Mouse (Mus musculus) T-helper 17 cell (primary cell): ENCODE results near the gene Sult1b1.
"Not testable (repeated sequence)": the region's sequence is repeated elsewhere in the genome, so short reads cannot be mapped to it uniquely, and the experiment has no call there.

Source experiments
- in situ Hi-C, 2 experiments: fragments of 300-600 bp; cut with MboI, MseI; formaldehyde crosslinking; loops; 1 replicate in 1 of 2; 2 replicates in 1 of 2; pipeline ENCODE4 v1.15.1; 2025; ENCODE audit warnings: high pct_unique_total_duplicates in 2 of 2

Gene Sult1b1

GRCm38 (mm10) chr5:87538111-87538510, at the start of gene Sult1b1:
Sult1b1 (minus strand) TSS chr5:87538195.
- in situ Hi-C loops = no loop called here

- in situ Hi-C loops = no loop called here
Measured at GRCm38 (mm10) chr5:87580389-87580788, 42.4 kb upstream of the Sult1b1 start.

GRCm38 (mm10) chr5:87574174-87574573, 36.2 kb upstream of the Sult1b1 start:
- in situ Hi-C loops = no loop called here

- in situ Hi-C loops = no loop called here
Measured at GRCm38 (mm10) chr5:87573490-87573889, 35.5 kb upstream of the Sult1b1 start.

GRCm38 (mm10) chr5:87572781-87573180, 34.8 kb upstream of the Sult1b1 start:
- in situ Hi-C loops = no loop called here

GRCm38 (mm10) chr5:87568845-87569244, 30.9 kb upstream of the Sult1b1 start, which contains the start of gene Sult1d1:
Sult1d1 (minus strand) TSS chr5:87569027.
- in situ Hi-C loops = no loop called here

- in situ Hi-C loops = no loop called here
Measured at GRCm38 (mm10) chr5:87567306-87567705, 29.3 kb upstream of the Sult1b1 start.

GRCm38 (mm10) chr5:87562966-87563365, 25.0 kb upstream of the Sult1b1 start:
- in situ Hi-C loops = no loop called here

- in situ Hi-C loops = no loop called here
Measured at GRCm38 (mm10) chr5:87562526-87562925, 24.5 kb upstream of the Sult1b1 start.

GRCm38 (mm10) chr5:87560145-87560544, 22.1 kb upstream of the Sult1b1 start:
- in situ Hi-C loops = no loop called here

GRCm38 (mm10) chr5:87550935-87551334, 12.9 kb upstream of the Sult1b1 start:
- in situ Hi-C loops = no loop called here

- in situ Hi-C loops = no loop called here
Measured at GRCm38 (mm10) chr5:87535994-87536644, 1.9 kb downstream of the Sult1b1 start.

GRCm38 (mm10) chr5:87532288-87532687, 5.7 kb downstream of the Sult1b1 start:
- in situ Hi-C loops = no loop called here

- in situ Hi-C loops = not testable (repeated sequence)
Measured at GRCm38 (mm10) chr5:87523561-87523960, 14.4 kb downstream of the Sult1b1 start.

GRCm38 (mm10) chr5:87505776-87506458, 32.1 kb downstream of the Sult1b1 start:
- in situ Hi-C loops = no loop called here

GRCm38 (mm10) chr5:87502687-87503086, 35.3 kb downstream of the Sult1b1 start:
- in situ Hi-C loops = no loop called here

- in situ Hi-C loops = no loop called here
Measured at GRCm38 (mm10) chr5:87499341-87499740, 38.7 kb downstream of the Sult1b1 start.

GRCm38 (mm10) chr5:87498936-87499335, 39.1 kb downstream of the Sult1b1 start:
- in situ Hi-C loops = no loop called here

GRCm38 (mm10) chr5:87490771-87491170, 47.2 kb downstream of the Sult1b1 start, which contains the start of gene Ugt2a1:
Ugt2a1 (minus strand) TSS chr5:87490871.
- in situ Hi-C loops = no loop called here

GRCm38 (mm10) chr5:87486706-87487105, 51.3 kb downstream of the Sult1b1 start, which contains the start of gene Gm43638:
Gm43638 (minus strand) TSS chr5:87486806.
- in situ Hi-C loops = not testable (repeated sequence)

GRCm38 (mm10) chr5:87482160-87482559, 55.8 kb downstream of the Sult1b1 start, which contains the start of gene Ugt2a2:
Ugt2a2 (minus strand) TSS chr5:87482260.
- in situ Hi-C loops = no loop called here
